Comparison of ENCODE assay signal across 9 mouse cellular contexts in the genomic region with DNA sequence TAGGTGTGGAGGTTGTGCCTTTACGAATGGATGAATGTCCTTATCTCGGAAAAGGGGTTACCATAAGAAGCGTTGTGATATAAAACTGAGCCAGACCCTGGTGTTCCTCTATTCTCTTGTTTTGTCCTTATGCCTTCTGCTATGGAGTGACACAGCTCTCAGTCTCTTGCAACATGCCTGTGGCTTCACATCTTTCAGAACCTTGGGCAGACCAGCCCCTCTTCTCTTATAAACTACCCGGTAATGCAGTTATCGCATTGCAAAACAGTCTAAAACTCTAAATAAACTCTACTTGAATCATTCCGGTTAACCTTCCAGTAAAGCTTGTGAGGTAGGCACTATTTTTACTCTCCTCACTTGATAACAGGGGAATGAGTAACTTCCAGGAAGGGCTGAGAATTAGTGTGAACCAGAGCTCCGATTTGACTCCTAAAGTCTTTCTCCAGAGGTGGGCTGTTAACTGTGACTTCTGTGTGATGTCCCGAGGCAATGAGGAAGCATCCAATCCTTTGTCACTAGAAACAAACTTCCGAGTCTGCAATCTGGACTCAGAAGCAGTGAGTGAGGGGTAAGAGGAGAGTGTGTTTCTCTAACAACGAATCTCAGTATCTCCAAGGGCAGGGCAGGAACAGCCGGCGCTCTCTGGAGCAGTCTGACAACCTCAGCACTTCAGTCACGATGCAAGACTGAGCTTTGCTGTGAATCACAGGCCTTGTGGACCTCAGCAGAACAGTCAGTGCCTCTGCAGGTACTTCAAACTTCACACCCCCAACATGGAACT. TPM values are rescaled to one million over a fixed set of nuclear protein-coding genes. Genes with fewer than 3 reads are reported as not detected.
DNase-seq lines count a peak whose midpoint lies in the region; ATAC-seq and TF ChIP-seq lines count a peak whose summit lies in the region.
"Had no signal": no experiment of that assay in that cellular context is flagged by ENCODE, and none has a peak within 500 bp of the region (broad histone marks: within the 10 kb centered on the region; RNA-seq: fewer than 3 reads in every experiment).

No protein-coding gene starts in this region.

- 45% methylated on average over 13 of the region's 13 CpGs for WGBS in lung, embryonic 16.5 days
- 67% methylated on average over 13 of the region's 13 CpGs for WGBS in forebrain, postnatal 0 days

- intact Hi-C loops in heart, postnatal 10 days (cut with DNase I): no loop called here

- DNase-seq in NIH3T3 (ENCODE audit: low read depth) (peak; percentile 67), MN1 (ENCODE audit: low spot score) (no peak)
- DNase-seq in heart, postnatal 10 days: peak; percentile 66 to 69
- no peak for DNase-seq in thymus, postnatal 36 days
- DNase-seq in forebrain, postnatal 0 days: no peak

- H3K27ac ChIP-seq in lung, embryonic 16.5 days (ENCODE audit: low read length): peak overlapping the region; percentile 63
- H3K27ac ChIP-seq in forebrain, postnatal 0 days (ENCODE audit: low read depth, low read length): no peak overlapping the region
- H3K27ac ChIP-seq: hindbrain, embryonic 15.5 days had no signal

- no peak overlapping the region for H3K9ac ChIP-seq in lung, embryonic 16.5 days (ENCODE audit: low read length)
- no peak overlapping the region for H3K9ac ChIP-seq in forebrain, postnatal 0 days
- H3K9ac ChIP-seq: hindbrain, embryonic 15.5 days had no signal

- no peaks in the 10 kb centered on the region for H3K27me3 ChIP-seq in E14TG2a.4 (ENCODE audit: insufficient read depth, low read length)
- H3K27me3 ChIP-seq in lung, embryonic 16.5 days (ENCODE audit: control insufficient read depth, insufficient read depth, low read depth, low read length): no peaks in the 10 kb centered on the region
- H3K27me3 ChIP-seq in forebrain, postnatal 0 days (ENCODE audit: insufficient read depth, low read length): no peaks in the 10 kb centered on the region
- H3K27me3 ChIP-seq: hindbrain, embryonic 15.5 days had no signal

- H3K4me1 ChIP-seq in E14TG2a.4 (replicated peaks; ENCODE audit: low read depth, low read length): peaks cover 60% of the 10 kb centered on the region
- H3K4me1 ChIP-seq in lung, embryonic 16.5 days (replicated peaks; ENCODE audit: control insufficient read depth, insufficient read depth, low read length): peaks cover 6% of the 10 kb centered on the region
- H3K4me1 ChIP-seq in forebrain, postnatal 0 days (ENCODE audit: insufficient read depth): no peaks in the 10 kb centered on the region

- ATAC-seq in lung, embryonic 16.5 days (ENCODE audit: low read depth): peak; percentile 65
- ATAC-seq in forebrain, postnatal 0 days: no peak

- 0 out of 2 replicates have a peak overlapping the region, but pooled peaks have one; percentile 44 for H3K4me2 ChIP-seq in lung, embryonic 16.5 days (ENCODE audit: low read depth, low read length)
- no peak overlapping the region for H3K4me2 ChIP-seq in forebrain, postnatal 0 days (ENCODE audit: low read depth)

- H3K36me3 ChIP-seq in E14TG2a.4 (ENCODE audit: insufficient read depth, low read length): no peaks in the 10 kb centered on the region
- H3K36me3 ChIP-seq in lung, embryonic 16.5 days (ENCODE audit: control insufficient read depth, insufficient read depth, low read length): no peaks in the 10 kb centered on the region
- no peaks in the 10 kb centered on the region for H3K36me3 ChIP-seq in forebrain, postnatal 0 days (ENCODE audit: insufficient read depth)
- H3K36me3 ChIP-seq: hindbrain, embryonic 15.5 days had no signal

- H3K4me3 ChIP-seq in E14TG2a.4 (replicated peaks; ENCODE audit: low read length): peak overlapping the region; percentile 65
- no peak overlapping the region for H3K4me3 ChIP-seq in lung, embryonic 16.5 days (ENCODE audit: low read length)
- H3K4me3 ChIP-seq in forebrain, postnatal 0 days (ENCODE audit: low read depth, low read length): no peak overlapping the region

- TF ChIP-seq CTCF in E14TG2a.4 (conservative IDR thresholded peaks at IDR 0.05; ENCODE audit: low read length): no peak
- no peak for TF ChIP-seq CTCF in forebrain, postnatal 0 days (IDR thresholded peaks at IDR 0.05; ENCODE audit: low read depth)

- no peaks in the 10 kb centered on the region for H3K9me3 ChIP-seq in E14TG2a.4 (ENCODE audit: low read length)
- H3K9me3 ChIP-seq in lung, embryonic 16.5 days (ENCODE audit: control insufficient read depth, low read length): no peaks in the 10 kb centered on the region
- no peaks in the 10 kb centered on the region for H3K9me3 ChIP-seq in forebrain, postnatal 0 days (ENCODE audit: low read length)
- H3K9me3 ChIP-seq: hindbrain, embryonic 15.5 days had no signal

RNA-seq across cellular contexts. Expression of a gene that starts 50.9 kb away (rescaled TPM):
- total RNA-seq in heart, postnatal 10 days (2021): not detected
- not detected in 2 replicates for polyA plus RNA-seq in lung, embryonic 16.5 days (2015; fragmentation: Nextera tagmentation; extraction: Ambion mirVana)
- not detected in 2 replicates for total RNA-seq in forebrain, postnatal 0 days (2014; rRNA removed)
- not detected in 2 replicates for polyA plus RNA-seq in forebrain, postnatal 0 days (2015; fragmentation: Nextera tagmentation; extraction: Ambion mirVana)
- polyA plus RNA-seq: hindbrain, embryonic 15.5 days; midbrain, embryonic 11.5 days had no signal

RNA-seq across cellular contexts. Expression of a gene that starts 57.2 kb away (rescaled TPM):
- total RNA-seq in heart, postnatal 10 days (2021): 10 to 100 TPM; 60.3 to 61.8 TPM
- polyA plus RNA-seq in lung, embryonic 16.5 days (2015; fragmentation: Nextera tagmentation; extraction: Ambion mirVana): 59.4 TPM in 2 replicates
- total RNA-seq in forebrain, postnatal 0 days (2014; rRNA removed): 82.3 and 115 TPM in 2 replicates
- 19.1 and 26.5 TPM in 2 replicates for polyA plus RNA-seq in forebrain, postnatal 0 days (2015; fragmentation: Nextera tagmentation; extraction: Ambion mirVana)

Comparison
In these comparisons a context has a peak if more than half of its experiments do, and no peak if none do; other contexts are left out.
1. DNase-seq: peak in NIH3T3 (single experiment) and heart, postnatal 10 days (2 of 2); none in thymus, postnatal 36 days (0 of 2), forebrain, postnatal 0 days (single experiment) and MN1 (single experiment).